Mouse (Mus musculus): ENCODE measurements around the gene Armc9. TPM values are rescaled to one million over a fixed set of nuclear protein-coding genes. Genes with fewer than 3 reads are reported as not detected.

Armc9 gene
- total and polyA plus RNA-seq, 3 experiments, result 7.2 to 12.0 TPM; not detected in 1

DNA sequence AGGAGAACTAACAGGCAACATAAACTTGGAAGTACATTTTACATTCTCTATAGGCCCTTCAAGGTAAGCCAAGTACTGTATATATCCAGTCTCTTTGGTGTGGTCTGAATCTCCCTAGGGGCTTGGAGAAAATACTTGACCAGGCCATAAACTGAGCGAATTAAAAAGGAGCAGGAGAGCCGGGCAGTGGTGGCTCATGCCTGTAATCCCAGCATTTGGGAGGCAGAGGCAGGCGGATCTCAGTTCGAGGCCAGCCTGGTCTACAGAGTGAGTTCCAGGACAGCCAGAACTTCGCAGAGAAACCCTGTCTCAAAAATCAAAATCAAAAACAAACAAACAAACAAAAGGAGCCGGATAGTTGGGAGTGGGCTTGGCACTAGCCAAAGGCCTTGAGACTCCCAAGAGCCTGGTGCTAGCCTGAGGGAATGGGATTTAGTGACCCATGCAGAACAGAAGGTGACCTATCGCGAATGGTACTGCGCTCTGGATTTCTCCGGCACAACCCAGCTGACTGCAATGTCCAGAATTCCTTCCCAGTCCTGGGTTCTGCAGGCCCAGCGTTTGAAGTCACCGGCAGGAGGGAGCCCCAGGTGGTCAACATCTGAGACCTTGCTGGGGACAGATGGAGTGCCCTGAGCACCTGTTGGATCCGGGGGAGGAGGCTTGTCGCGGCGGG lies 158.7 kb downstream of the Armc9 start (continued):
- TF ChIP-seq KAT2A (conservative IDR thresholded peaks at IDR 0.05; ENCODE audit: low read depth, low read length) (no peak), MAZ (IDR thresholded peaks at IDR 0.05; ENCODE audit: low read depth, low read length) (no peak)

DNA sequence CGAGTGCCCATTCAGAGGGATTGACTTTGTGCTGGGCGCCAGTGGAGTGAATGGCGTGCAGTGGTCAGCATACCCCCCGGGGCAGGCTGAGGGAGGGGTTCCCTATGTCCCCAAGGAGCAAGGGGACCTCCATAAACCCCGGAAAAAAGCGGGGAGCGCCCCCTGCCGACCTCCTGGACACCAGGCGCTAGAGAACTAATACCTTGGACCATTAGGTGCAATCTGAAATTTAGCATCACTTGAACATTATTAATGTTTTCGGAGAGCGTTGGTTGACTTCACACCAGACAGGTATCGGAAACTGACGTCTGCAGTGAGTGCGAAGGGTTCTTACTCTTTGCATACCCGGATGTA lies 159.2 kb downstream of the Armc9 start:
- Histone ChIP-seq H3K4me1 (ENCODE audit: control insufficient read depth in 1 of 2, insufficient read depth in 2 of 2, low read length in 2 of 2) (peaks cover 0 to 2% of the 10 kb centered on the region in 2 experiments; a peak in 1 of 4 replicates), H3K9me3 (replicated peaks; ENCODE audit: insufficient read depth, low read length) (no peaks in the 10 kb centered on the region), H3K4me3 (ENCODE audit: control insufficient read depth in 1 of 2, insufficient read depth in 1 of 2, low read depth in 2 of 2, low read length in 2 of 2) (no peak overlapping the region), H3K79me2 (ENCODE audit: control insufficient read depth, insufficient read depth, low read length, poor library complexity) (no peaks in the 10 kb centered on the region), H3K27ac (ENCODE audit: control insufficient read depth, low read depth, low read length) (no peak overlapping the region), H3K27me3 (ENCODE audit: control insufficient read depth in 1 of 2, insufficient read depth in 2 of 2, low read length in 2 of 2) (no peaks in the 10 kb centered on the region; a peak in 1 of 4 replicates), H3K36me3 (ENCODE audit: control insufficient read depth in 1 of 2, insufficient read depth in 2 of 2, low read length in 2 of 2) (peaks cover 0 to 2% of the 10 kb centered on the region in 2 experiments; a peak in 1 of 4 replicates), H3K9ac (ENCODE audit: control insufficient read depth, low read depth, low read length, poor library complexity, severe bottlenecking) (no peak overlapping the region)
- TF ChIP-seq TAL1 (IDR thresholded peaks at IDR 0.05; ENCODE audit: low read length), result no peak
- peak; percentile 68 for TF ChIP-seq SMC3 (IDR thresholded peaks at IDR 0.05; ENCODE audit: low read depth, low read length)
- TF ChIP-seq POLR2AphosphoS5 (IDR thresholded peaks at IDR 0.05; ENCODE audit: borderline replicate concordance, low read depth, low read length), result no peak
- TF ChIP-seq CTCF (IDR thresholded peaks at IDR 0.05 in 2 of 3, conservative IDR thresholded peaks at IDR 0.05 in 1 of 3; ENCODE audit: control insufficient read depth in 1 of 3, insufficient read depth in 1 of 3, low read depth in 2 of 3, low read length in 3 of 3, poor library complexity in 1 of 3, severe bottlenecking in 1 of 3), result peak; percentile 51 to 87 (median 73)
- TF ChIP-seq RAD21 (IDR thresholded peaks at IDR 0.05; ENCODE audit: low read depth, low read length), result peak; percentile 60
- TF ChIP-seq UBTF (IDR thresholded peaks at IDR 0.05; ENCODE audit: borderline replicate concordance, insufficient read depth, low read depth, low read length), result no peak
- peak; percentile 56 for TF ChIP-seq ZC3H11A (IDR thresholded peaks at IDR 0.05; ENCODE audit: low read depth, low read length)
- peak; percentile 23 for DNase-seq (ENCODE audit: low read depth, low spot score)

DNA sequence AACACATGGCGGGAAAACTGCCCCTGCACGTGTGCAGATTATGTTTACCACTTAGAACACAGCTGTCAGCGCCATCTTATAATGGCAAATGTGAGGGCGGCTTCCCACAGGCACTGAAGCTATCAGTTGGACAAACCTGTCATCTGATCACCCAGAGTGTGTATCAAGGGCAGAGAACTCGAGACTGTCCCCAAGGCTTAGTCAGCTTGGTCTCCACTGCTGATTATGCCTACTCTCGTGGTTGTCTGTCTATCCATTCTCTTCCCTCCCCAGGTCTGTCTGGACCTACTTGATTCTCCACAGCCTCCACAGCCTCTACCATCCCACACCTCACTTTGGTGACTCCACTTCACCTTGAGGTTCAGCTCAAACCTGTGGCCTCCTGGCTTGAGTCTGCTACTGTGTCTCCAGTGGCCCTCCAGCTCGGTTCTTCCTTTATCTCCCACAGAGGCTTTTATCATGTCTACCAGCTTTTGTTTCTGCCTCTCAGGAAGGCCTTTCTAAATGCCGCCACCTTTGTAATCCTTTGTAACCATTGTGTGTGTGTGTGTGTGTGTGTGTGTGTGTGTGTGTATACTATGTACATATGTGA lies 166.3 kb downstream of the Armc9 start:
- Histone ChIP-seq H3K27me3 (ENCODE audit: control insufficient read depth in 1 of 2, insufficient read depth in 2 of 2, low read length in 2 of 2) (no peaks in the 10 kb centered on the region), H3K79me2 (ENCODE audit: control insufficient read depth, insufficient read depth, low read length, poor library complexity) (no peaks in the 10 kb centered on the region), H3K9me3 (replicated peaks; ENCODE audit: insufficient read depth, low read length) (no peaks in the 10 kb centered on the region), H3K4me1 (ENCODE audit: control insufficient read depth in 1 of 2, insufficient read depth in 2 of 2, low read length in 2 of 2) (peaks cover 2 to 9% of the 10 kb centered on the region in 2 experiments; a peak in 3 of 4 replicates), H3K36me3 (ENCODE audit: control insufficient read depth in 1 of 2, insufficient read depth in 2 of 2, low read length in 2 of 2) (peaks cover 0 to 3% of the 10 kb centered on the region in 2 experiments; a peak in 2 of 4 replicates), H3K4me3 (ENCODE audit: control insufficient read depth in 1 of 2, insufficient read depth in 1 of 2, low read depth in 2 of 2, low read length in 2 of 2) (no peak overlapping the region), H3K27ac (ENCODE audit: control insufficient read depth, low read depth, low read length) (peak overlapping the region; percentile 46), H3K9ac (ENCODE audit: control insufficient read depth, low read depth, low read length, poor library complexity, severe bottlenecking) (peak overlapping the region; percentile 38)
- TF ChIP-seq ETS1 (IDR thresholded peaks at IDR 0.05; ENCODE audit: low read depth, low read length) (peak; percentile 7; the same call in 1 of the 2 replicates), MYC (IDR thresholded peaks at IDR 0.05; ENCODE audit: low read depth, low read length) (no peak), TCF12 (IDR thresholded peaks at IDR 0.05; ENCODE audit: low read depth, low read length) (peak; percentile 69; the same call in 1 of the 2 replicates)
- peak; percentile 64 for DNase-seq (ENCODE audit: low read depth, low spot score)

Other genes with a start within 250 kb of the Armc9 start
- gene 4933407L21Rik, start 226.3 kb upstream of the Armc9 start, total RNA-seq (2012; rRNA removed), result not detected in 2 replicates
- gene 4933407L21Rik, start 226.3 kb upstream of the Armc9 start, polyA plus RNA-seq (2012; ENCODE audit: insufficient read depth in 1 of 2, insufficient read length in 2 of 2, low read depth in 1 of 2, low replicate concordance in 2 of 2, missing spikeins in 1 of 2), result not detected
- gene Gpr55, start 193.8 kb upstream of the Armc9 start, total RNA-seq (2012; rRNA removed), result 0.04 TPM in 1 of 2 replicates, not detected in the other
- gene Gpr55, start 193.8 kb upstream of the Armc9 start, polyA plus RNA-seq (2012; ENCODE audit: insufficient read depth in 1 of 2, insufficient read length in 2 of 2, low read depth in 1 of 2, low replicate concordance in 2 of 2, missing spikeins in 1 of 2), result under 1 TPM in 1 of 2 experiments, not detected in 1; 0.01 TPM
- not detected in 2 replicates for gene Spata3, start 138.0 kb upstream of the Armc9 start, total RNA-seq (2012; rRNA removed)
- not detected for gene Spata3, start 138.0 kb upstream of the Armc9 start, polyA plus RNA-seq (2012; ENCODE audit: insufficient read depth in 1 of 2, insufficient read length in 2 of 2, low read depth in 1 of 2, low replicate concordance in 2 of 2, missing spikeins in 1 of 2)
- not detected in 2 replicates for gene 2810459M11Rik, start 108.9 kb upstream of the Armc9 start, total RNA-seq (2012; rRNA removed)
- not detected for gene 2810459M11Rik, start 108.9 kb upstream of the Armc9 start, polyA plus RNA-seq (2012; ENCODE audit: insufficient read depth in 1 of 2, insufficient read length in 2 of 2, low read depth in 1 of 2, low replicate concordance in 2 of 2, missing spikeins in 1 of 2)
- 116 and 146 TPM in 2 replicates for gene Psmd1, start 90.4 kb upstream of the Armc9 start, total RNA-seq (2012; rRNA removed)
- gene Psmd1, start 90.4 kb upstream of the Armc9 start, polyA plus RNA-seq (2012; ENCODE audit: insufficient read depth in 1 of 2, insufficient read length in 2 of 2, low read depth in 1 of 2, low replicate concordance in 2 of 2, missing spikeins in 1 of 2), result 100 to 1,000 TPM in 1 of 2 experiments, 10 to 100 TPM in 1; 57.9 to 155 TPM
- gene Htr2b, start 42.8 kb upstream of the Armc9 start, total RNA-seq (2012; rRNA removed), result 0.07 and 0.15 TPM in 2 replicates
- under 1 TPM in 1 of 2 experiments, not detected in 1; 0.22 TPM for gene Htr2b, start 42.8 kb upstream of the Armc9 start, polyA plus RNA-seq (2012; ENCODE audit: insufficient read depth in 1 of 2, insufficient read length in 2 of 2, low read depth in 1 of 2, low replicate concordance in 2 of 2, missing spikeins in 1 of 2)
- gene Gm21972, start 21.1 kb upstream of the Armc9 start, total RNA-seq (2012; rRNA removed), result 0.26 and 0.65 TPM in 2 replicates
- gene Gm21972, start 21.1 kb upstream of the Armc9 start, polyA plus RNA-seq (2012; ENCODE audit: insufficient read depth in 1 of 2, insufficient read length in 2 of 2, low read depth in 1 of 2, low replicate concordance in 2 of 2, missing spikeins in 1 of 2), result 10 to 100 TPM in 1 of 2 experiments, not detected in 1; 52.7 TPM
- gene B3gnt7, start 148.1 kb downstream of the Armc9 start, total RNA-seq (2012; rRNA removed), result not detected in 2 replicates
- gene B3gnt7, start 148.1 kb downstream of the Armc9 start, polyA plus RNA-seq (2012; ENCODE audit: insufficient read depth in 1 of 2, insufficient read length in 2 of 2, low read depth in 1 of 2, low replicate concordance in 2 of 2, missing spikeins in 1 of 2), result under 1 TPM in 1 of 2 experiments, not detected in 1; 0.40 TPM
- 370 and 422 TPM in 2 replicates for gene Ncl, start 204.6 kb downstream of the Armc9 start, total RNA-seq (2012; rRNA removed)
- gene Ncl, start 204.6 kb downstream of the Armc9 start, polyA plus RNA-seq (2012; ENCODE audit: insufficient read depth in 1 of 2, insufficient read length in 2 of 2, low read depth in 1 of 2, low replicate concordance in 2 of 2, missing spikeins in 1 of 2), result 1,000 to 10,000 TPM in 1 of 2 experiments, 100 to 1,000 TPM in 1; 246 to 1,708 TPM